Mouse (Mus musculus) v-Abl transformed pro-B cells (cell line): ENCODE measurements around the gene Bag1.

ENCODE experiments used
- in situ Hi-C, 2 experiments: fragments of 400-800 bp; cut with MboI; formaldehyde crosslinking; loops; one replicate each; pipeline ENCODE4 v1.15.1; 2025; ENCODE audit not compliant: unreplicated experiment in 2 of 2

Bag1 gene

GRCm38 (mm10) chr4:40898476-40899044 is 49.5 kb downstream of the Bag1 start:
- in situ Hi-C loops = no loop called here

GRCm38 (mm10) chr4:40895646-40896045 is 52.4 kb downstream of the Bag1 start:
- in situ Hi-C loops = no loop called here

GRCm38 (mm10) chr4:40895118-40895517 is 53.0 kb downstream of the Bag1 start:
- in situ Hi-C loops = no loop called here

- in situ Hi-C loops = no loop called here
Measured at GRCm38 (mm10) chr4:40891206-40891605, 56.9 kb downstream of the Bag1 start.

DNA sequence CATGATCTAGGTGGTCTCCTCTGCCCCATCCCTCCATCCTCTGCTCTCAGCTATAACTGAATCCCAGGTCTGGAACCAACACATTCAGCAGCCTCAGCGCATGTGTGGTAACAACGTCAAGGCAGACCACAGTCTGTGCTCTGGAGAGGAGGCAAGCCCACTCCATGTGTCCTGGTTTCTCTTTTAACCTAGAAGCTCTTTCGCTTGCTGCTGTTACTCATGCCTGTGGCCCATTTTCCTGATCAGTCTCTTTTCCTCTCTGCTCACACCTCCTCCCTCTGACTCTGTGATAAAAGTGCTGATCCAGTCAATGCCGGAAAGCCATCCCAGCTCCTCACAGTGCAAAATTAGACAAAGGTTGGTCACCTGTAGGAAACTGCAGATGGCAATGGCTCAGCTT is 58.1 kb downstream of the Bag1 start:
- in situ Hi-C loops = no loop called here

GRCm38 (mm10) chr4:40889252-40889651 is 58.8 kb downstream of the Bag1 start:
- in situ Hi-C loops = no loop called here

GRCm38 (mm10) chr4:40888839-40889238 is 59.3 kb downstream of the Bag1 start:
- in situ Hi-C loops = no loop called here
